Mouse (Mus musculus) left cerebral cortex, postnatal 36 days (tissue): ENCODE data around the gene Slc4a2. TPM values are rescaled to one million over a fixed set of nuclear protein-coding genes. Genes with fewer than 3 reads are reported as not detected.

ENCODE experiments used
- DNase-seq, 2 experiments: peaks; one replicate each; pipeline ENCODE4 v3.0.0; 2021 to 2022; ENCODE audit warnings: low spot score in 2 of 2, mixed read lengths in 1 of 2
- intact Hi-C: fragments of 180-260 bp; cut with DNase I; formaldehyde crosslinking; loops from one replicate; pipeline ENCODE4 v1.15.1; 2025
- total RNA-seq, 2 experiments: library from RNA; stranded (reverse); gene quantifications; 2 replicates each; pipeline ENCODE4 v1.2.3; 2021

Slc4a2 gene
- total RNA-seq, 2 experiments from 2014 or later = 36.5 to 38.6 TPM

DNA sequence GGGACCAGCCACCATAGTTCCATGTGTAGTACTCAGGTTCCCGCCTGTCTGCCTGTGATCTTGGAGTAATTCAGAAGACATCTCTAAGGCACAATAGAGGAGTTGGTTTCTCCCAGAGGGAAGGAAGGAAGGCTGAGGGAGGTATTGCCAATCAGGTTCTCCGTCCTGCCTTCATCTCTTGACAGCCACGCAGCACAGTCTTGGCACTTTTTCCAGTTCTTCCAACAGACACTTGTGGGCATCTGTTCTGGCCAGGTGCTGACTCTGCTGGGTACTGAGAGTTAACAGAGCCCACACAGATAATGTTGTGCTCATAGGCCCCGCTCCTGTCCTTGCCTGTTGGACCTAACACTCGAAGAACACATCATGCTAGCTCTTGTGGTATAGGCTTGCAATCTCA is 63.1 kb downstream of the Slc4a2 start:
- no peak for DNase-seq
- intact Hi-C loops = loop anchor here (5.0 kb wide), 1 partner anchor 111 kb away; no protein-coding TSS in a partner anchor

DNA sequence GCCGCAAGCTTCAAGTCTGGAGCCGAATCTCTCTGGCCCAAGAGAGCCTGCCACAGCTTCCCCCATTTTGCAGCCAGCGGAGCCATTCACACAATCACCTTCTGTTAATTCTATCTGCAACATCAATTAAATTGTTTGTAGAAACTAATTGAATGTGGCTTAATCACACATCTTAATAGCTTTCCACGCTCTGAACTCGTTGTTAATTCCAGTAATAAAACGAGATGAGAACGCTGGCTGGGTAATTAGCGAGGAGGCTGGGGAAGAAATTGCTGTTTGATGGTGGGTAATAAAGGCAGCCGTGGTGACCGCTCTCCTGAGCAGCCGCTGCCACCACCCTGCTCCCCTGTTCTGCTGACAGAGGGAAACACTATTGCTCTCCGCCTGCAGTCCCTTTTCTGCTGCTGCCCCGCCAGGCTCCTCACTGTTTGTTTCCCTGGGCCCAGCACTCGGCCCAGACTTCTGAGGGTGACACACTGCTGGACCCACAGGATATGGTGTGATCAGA is 66.8 kb downstream of the Slc4a2 start:
- no peak for DNase-seq
- intact Hi-C loops = no loop called here

Other genes with a start within 250 kb of the Slc4a2 start
- 10 to 100 TPM; 32.2 to 32.6 TPM for gene Kcnh2, start 72.2 kb upstream of the Slc4a2 start, total RNA-seq
- 10 to 100 TPM in 1 of 2 experiments, 1 to 10 TPM in 1; 6.9 to 10.8 TPM for gene Nos3, start 59.0 kb upstream of the Slc4a2 start, total RNA-seq
- gene Atg9b, start 31.7 kb upstream of the Slc4a2 start, total RNA-seq = 1 to 10 TPM; 2.4 to 4.4 TPM
- 10 to 100 TPM; 52.1 to 57.4 TPM for gene Abcb8, start 30.2 kb upstream of the Slc4a2 start, total RNA-seq
- not detected for gene Asic3, start 10.4 kb upstream of the Slc4a2 start, total RNA-seq
- 100 to 1,000 TPM; 127 to 133 TPM for gene Cdk5, start 307 bp upstream of the Slc4a2 start, total RNA-seq
- gene Fastk, start 21.4 kb downstream of the Slc4a2 start, total RNA-seq = 100 to 1,000 TPM; 131 to 133 TPM
- gene Tmub1, start 24.0 kb downstream of the Slc4a2 start, total RNA-seq = 10 to 100 TPM; 24.8 to 32.5 TPM
- 100 to 1,000 TPM; 507 to 566 TPM for gene Agap3, start 28.3 kb downstream of the Slc4a2 start, total RNA-seq
- gene Gbx1, start 103.4 kb downstream of the Slc4a2 start, total RNA-seq = under 1 TPM in 1 of 2 experiments, not detected in 1; 0.61 TPM
- under 1 TPM in 1 of 2 experiments, not detected in 1; 0.27 TPM for gene Asb10, start 117.1 kb downstream of the Slc4a2 start, total RNA-seq
- under 1 TPM in 1 of 2 experiments, not detected in 1; 0.23 TPM for gene 4931409K22Rik, start 133.0 kb downstream of the Slc4a2 start, total RNA-seq
- 10 to 100 TPM; 85.2 to 90.3 TPM for gene Abcf2, start 153.6 kb downstream of the Slc4a2 start, total RNA-seq
- gene Chpf2, start 162.9 kb downstream of the Slc4a2 start, total RNA-seq = 10 to 100 TPM; 69.2 to 76.9 TPM
- 100 to 1,000 TPM in 1 of 2 experiments, 10 to 100 TPM in 1; 95.3 to 108 TPM for gene Smarcd3, start 200.6 kb downstream of the Slc4a2 start, total RNA-seq